Mouse (Mus musculus) spleen, adult 2 months (tissue): Measurements from ENCODE around the gene Ovca2.

Experiments used
- CTCF ChIP-seq: fragments of 200-500 bp; IDR thresholded peaks from 2 replicates; pipeline ENCODE4 v1.5.1; 2011; ENCODE audit warnings: mild to moderate bottlenecking, inconsistent platforms; ENCODE audit not compliant: insufficient read depth, insufficient read length, insufficient replicate concordance; ENCODE audit errors: extremely low read depth
- POLR2A ChIP-seq: fragments of 200-500 bp; IDR thresholded peaks from 2 replicates; pipeline ENCODE4 v1.6.1; 2011; ENCODE audit warnings: low read depth, low read length, inconsistent platforms

DNA sequence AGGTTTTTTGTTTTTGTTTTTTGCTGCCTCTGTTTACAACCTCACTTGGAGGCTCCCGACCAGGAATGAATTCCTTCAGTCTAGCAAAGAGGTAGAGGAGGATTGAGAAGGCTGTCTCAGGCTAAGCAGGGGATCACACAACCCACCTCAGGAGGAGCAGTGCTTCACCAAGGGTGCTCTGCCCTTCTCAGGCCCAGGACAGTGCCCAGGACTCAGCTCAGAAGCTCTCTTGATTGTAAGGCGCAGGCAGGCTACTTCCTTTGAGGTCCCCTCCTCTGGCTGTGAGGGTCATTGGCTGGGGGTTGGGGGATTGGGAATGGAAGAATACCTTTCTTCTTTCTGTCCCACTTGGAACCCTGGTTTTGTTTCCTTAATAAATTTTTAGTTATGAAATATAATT lies 14.6 kb downstream of the Ovca2 start:
- TF ChIP-seq CTCF (no peak), POLR2A (no peak)
